Mouse (Mus musculus) spleen, postnatal 4 days (tissue): Measurements from ENCODE around the gene Gsap.
"Not testable (repeated sequence)": the region's sequence is repeated elsewhere in the genome, so short reads cannot be mapped to it uniquely, and the experiment has no call there.

Source experiments
- DNase-seq, 2 experiments: peaks; one replicate each; pipeline ENCODE4 v3.0.0; 2022; ENCODE audit warnings: low spot score in 2 of 2

Gene Gsap

DNA sequence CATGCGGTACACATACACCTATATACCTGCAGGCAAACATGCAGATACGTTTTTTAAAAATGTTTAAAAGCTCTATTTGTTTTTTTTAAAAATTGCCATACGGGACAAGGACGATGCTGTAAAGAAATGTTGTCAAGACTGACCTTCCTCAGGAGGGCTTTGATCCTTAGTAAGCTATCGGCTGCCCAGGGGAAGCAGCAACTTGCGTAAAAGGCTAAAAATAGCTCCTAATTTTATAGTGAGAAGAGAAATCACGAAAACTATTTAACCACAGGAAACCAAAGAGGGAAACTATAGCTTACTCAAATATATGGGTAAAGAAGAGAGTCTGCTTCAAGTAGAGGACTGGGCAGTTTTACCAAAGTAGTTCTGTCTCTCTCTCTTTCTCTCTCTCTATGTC lies 74.7 kb downstream of the Gsap start:
- DNase-seq, result no peak

DNA sequence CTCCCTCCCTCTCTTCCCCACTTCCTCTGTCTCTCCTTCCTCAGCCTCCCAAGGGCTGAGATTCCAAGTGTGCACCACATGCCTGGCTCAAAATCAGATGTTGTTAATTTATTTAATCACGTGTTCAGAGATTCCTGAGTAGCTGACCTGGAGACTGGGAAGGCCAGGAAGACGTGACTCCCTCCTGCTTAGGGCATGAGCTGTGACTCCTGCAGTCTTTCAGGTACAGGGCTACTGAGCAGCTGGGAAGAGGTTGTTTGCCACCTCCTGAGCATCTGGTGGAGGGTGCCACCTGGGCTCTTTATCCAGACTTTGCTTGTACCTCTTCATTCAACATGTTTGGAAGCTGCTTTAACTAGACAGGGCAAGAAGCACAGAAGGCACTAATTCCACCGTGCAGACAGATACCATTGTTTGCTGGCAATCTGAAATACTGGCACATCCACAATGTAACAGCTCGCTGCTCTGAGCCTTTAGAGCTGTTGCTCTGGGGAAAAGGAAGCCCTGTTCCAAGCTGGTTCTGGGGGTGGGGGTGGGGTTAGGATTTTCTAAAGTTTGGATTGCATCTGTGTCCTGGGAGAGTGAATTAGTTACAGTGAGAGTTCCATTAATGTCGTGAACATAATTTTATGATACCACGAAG lies 75.3 kb downstream of the Gsap start:
- no peak for DNase-seq

DNA sequence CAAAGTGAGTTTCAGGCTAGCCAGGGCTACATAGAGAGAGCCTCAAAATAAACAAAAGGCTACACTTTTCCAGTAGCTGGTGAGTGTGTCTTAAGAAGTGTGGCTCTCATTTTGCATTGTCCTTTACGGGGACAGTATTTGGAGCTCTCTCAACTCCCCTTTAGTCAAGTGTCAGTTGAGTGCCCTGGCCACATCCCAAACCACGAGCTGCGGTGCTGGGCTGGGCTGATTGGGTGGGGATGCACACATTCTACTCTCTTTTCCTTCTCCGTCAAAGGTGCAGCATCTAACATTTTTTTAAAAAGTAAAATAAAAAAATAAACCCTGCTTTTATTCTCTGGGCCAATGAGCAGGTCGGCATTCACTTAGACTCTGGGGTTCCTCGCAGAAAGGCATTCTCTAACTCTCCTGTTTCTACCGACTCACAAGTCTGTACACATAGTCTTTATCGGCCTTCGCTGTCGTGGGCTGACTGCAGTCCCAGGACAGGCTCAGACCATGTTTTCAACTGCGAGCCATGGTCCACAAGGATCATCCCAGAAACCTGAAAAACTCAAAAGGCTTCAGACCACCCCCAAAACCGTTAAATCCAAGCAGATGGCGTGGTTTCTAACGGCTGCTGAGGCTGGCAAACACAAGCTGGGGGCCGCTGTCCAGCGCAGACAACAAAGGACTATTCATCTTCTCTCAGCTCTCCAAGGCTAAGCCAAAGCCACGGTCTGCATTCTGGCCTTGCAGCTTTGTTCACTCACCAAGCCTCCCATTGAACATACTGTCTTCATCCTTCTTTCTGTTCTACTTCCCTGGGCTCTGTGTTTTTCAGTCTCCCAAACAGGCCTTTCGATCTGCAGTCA lies 77.4 kb downstream of the Gsap start:
- DNase-seq, result no peak

GRCm38 (mm10) chr5:21264352-21265021 lies 78.4 kb downstream of the Gsap start:
- DNase-seq, result no peak

DNA sequence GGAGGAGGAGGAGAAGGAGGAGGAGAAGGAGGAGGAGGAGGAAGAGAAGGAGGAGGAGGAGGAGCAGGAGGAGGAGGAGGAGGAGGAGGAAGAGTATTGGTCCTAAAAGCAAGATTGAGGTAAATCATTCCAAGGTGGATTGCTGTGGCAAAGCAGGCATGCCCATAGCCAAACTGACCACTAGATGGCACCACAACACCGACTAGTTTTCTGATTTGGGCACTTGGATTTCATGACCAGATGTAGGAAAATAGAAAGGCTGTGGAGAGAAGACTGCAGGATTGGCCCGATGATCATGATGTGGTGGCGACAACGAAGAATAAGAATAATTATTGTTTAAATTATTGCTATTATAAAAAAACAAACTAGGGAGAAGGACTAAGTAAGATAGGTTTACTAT lies 79.0 kb downstream of the Gsap start:
- DNase-seq, result peak; percentile 72 to 88

- DNase-seq, result no peak
These were observed 81.0 kb downstream of the Gsap start for GRCm38 (mm10) chr5:21267090-21267489.

DNA sequence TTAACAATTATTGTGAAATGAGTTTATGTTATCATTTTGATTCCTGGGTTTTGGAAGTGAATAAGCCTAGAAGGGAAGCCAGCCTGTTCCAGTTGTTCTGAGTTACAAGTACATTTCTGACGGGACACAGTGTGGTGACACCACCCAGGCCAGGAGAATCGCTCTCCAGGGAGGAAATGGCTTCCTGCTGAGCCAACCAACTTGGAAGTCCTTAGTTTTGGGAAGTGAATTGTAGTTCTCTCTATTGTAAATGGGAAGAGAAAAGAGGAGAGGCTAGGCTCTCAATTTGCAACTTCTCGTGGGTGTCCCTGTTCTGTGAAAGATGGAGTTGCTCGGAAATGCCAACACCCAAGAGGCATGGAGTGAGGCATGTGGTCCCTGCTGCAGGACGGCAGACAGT lies 83.4 kb downstream of the Gsap start:
- DNase-seq, result no peak

- no peak for DNase-seq
These were observed 84.7 kb downstream of the Gsap start for GRCm38 (mm10) chr5:21270756-21271155.

GRCm38 (mm10) chr5:21271386-21272354 lies 85.6 kb downstream of the Gsap start:
- no peak for DNase-seq

GRCm38 (mm10) chr5:21277685-21278084 lies 91.6 kb downstream of the Gsap start:
- DNase-seq, result not testable (repeated sequence)

DNA sequence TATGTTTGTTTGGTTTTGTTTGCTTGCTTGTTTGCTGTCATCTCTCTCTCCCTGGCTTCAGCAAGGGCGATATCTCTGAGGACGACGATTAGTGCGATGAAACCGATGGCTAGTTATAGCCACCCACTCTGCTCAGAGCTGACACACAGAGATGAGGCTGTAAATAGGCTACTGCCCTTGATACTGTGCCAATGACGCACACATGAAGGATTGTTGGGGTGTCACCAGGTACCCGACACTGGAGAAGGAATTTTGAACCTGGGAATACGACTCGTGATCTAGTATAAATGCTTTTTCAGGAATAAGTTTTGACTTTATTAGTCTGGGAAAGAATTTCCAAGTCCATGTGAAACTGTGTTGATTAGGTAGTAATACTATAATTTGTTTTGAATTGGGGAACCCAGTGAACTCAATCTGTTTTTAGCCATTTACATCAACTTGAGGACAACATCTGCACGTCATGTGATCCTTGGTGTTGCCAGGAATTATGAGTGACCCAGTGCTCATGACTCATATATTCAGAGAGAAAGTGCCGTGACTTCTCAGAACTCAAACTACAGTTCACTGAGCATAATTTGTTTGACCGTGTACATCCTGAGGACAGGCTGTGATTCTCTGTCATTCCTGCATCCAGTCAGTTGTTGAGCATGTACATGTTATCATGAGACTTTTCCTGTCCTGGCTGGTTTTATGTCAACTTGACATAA lies 97.5 kb downstream of the Gsap start:
- DNase-seq, result no peak

GRCm38 (mm10) chr5:21288658-21289435 lies 102.8 kb downstream of the Gsap start:
- DNase-seq, result peak in 1 of 2 experiments; percentile 45

- no peak for DNase-seq
These were observed 104.5 kb downstream of the Gsap start for GRCm38 (mm10) chr5:21290594-21290993.

- DNase-seq, result no peak
These were observed 109.6 kb downstream of the Gsap start for GRCm38 (mm10) chr5:21295683-21296082.

GRCm38 (mm10) chr5:21299076-21299755 lies 113.2 kb downstream of the Gsap start:
- no peak for DNase-seq

- DNase-seq, result no peak
These were observed 114.0 kb downstream of the Gsap start for GRCm38 (mm10) chr5:21300058-21300457.

- DNase-seq, result no peak
These were observed 115.0 kb downstream of the Gsap start for GRCm38 (mm10) chr5:21301011-21301410.

- DNase-seq, result peak in 1 of 2 experiments; percentile 49
These were observed 121.1 kb downstream of the Gsap start for GRCm38 (mm10) chr5:21307165-21307564.

DNA sequence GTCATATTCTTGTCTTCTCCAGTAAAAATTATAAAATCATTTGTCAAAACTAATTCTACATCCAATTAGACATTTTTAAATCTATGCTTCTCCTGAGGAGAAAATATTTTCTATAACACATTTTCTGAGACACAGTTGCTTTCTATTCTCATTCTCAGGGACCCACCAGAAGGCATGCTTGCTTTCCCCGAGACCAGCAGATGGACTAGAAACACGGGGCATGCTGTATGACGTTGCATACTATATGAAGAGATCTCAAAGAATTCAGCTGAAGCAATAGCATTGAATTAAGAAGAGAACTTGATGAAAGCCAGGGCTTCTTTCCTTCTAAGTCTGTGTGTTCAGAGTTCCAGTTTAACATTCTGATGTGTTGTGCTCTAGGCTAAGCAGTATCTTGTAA lies 128.6 kb downstream of the Gsap start:
- DNase-seq, result no peak
